Mouse (Mus musculus) MEL (cell line): ENCODE measurements around the gene Snap91.

Source experiments
- CTCF ChIP-seq, 3 experiments: IDR thresholded peaks in 2 of 3; conservative IDR thresholded peaks in 1 of 3; 2 replicates each; pipeline ENCODE4 v1.5.1; 2011 to 2012; ENCODE audit warnings: low read length in 3 of 3, low read depth in 2 of 3, mild to moderate bottlenecking in 2 of 3, improper control_type of control experiment in 1 of 3, inconsistent platforms in 1 of 3, mixed read lengths in 1 of 3, moderate library complexity in 1 of 3; ENCODE audit not compliant: control insufficient read depth in 1 of 3, insufficient read depth in 1 of 3, poor library complexity in 1 of 3, severe bottlenecking in 1 of 3
- EP300 ChIP-seq, 2 experiments: IDR thresholded peaks; 2 replicates each; pipeline ENCODE4 v1.6.1; 2011; ENCODE audit warnings: improper control_type of control experiment in 2 of 2, low read length in 2 of 2, low read depth in 1 of 2, mild to moderate bottlenecking in 1 of 2
- GATA1 ChIP-seq: IDR thresholded peaks from 2 replicates; pipeline ENCODE4 v1.6.1; 2011; ENCODE audit warnings: low read depth, low read length, improper control_type of control experiment
- TCF12 ChIP-seq: IDR thresholded peaks from 2 replicates; pipeline ENCODE4 v1.6.1; 2014; ENCODE audit warnings: low read depth, mild to moderate bottlenecking, inconsistent platforms, low read length, improper control_type of control experiment, moderate library complexity

DNA sequence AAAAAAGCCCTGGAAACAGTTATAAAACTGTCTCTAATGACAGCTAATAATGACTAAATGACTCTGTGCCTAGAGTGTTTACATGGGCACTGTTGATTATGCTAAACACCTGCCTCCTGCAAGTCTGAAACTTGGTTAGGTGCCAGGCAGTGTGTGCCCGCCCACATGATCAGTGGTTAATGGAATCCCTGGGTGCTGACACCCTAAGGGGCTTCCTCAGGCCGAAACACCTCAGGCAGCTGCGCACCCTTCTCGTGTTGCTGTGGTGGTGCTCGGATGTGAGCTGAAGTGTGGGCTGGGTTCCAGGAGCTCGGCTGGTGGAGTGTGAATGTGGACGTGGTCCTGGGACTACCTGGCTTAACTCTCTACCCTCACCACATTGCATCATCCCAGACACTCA lies 103.1 kb downstream of the Snap91 start:
- TF ChIP-seq EP300 (IDR thresholded peaks at IDR 0.05; ENCODE audit: low read depth in 1 of 2, low read length in 2 of 2) (no peak), CTCF (IDR thresholded peaks at IDR 0.05 in 2 of 3, conservative IDR thresholded peaks at IDR 0.05 in 1 of 3; ENCODE audit: control insufficient read depth in 1 of 3, insufficient read depth in 1 of 3, low read depth in 2 of 3, low read length in 3 of 3, poor library complexity in 1 of 3, severe bottlenecking in 1 of 3) (no peak), GATA1 (no peak), TCF12 (no peak)
